Mouse (Mus musculus) lung, postnatal 36 days (tissue): ENCODE results near the gene Gm49336.
A peak's percentile ranks its signal among the peaks of the same experiment; 100 is the strongest.

Source experiments
- DNase-seq: peaks from one replicate; pipeline ENCODE4 v3.0.0; 2022; ENCODE audit warnings: mixed read lengths

Gene Gm49336

GRCm38 (mm10) chr14:60219886-60220285, 31.4 kb downstream of the Gm49336 start:
- no peak for DNase-seq

- no peak for DNase-seq
Measured at GRCm38 (mm10) chr14:60217616-60218015, 33.7 kb downstream of the Gm49336 start.

- no peak for DNase-seq
Measured at GRCm38 (mm10) chr14:60216125-60216524, 35.2 kb downstream of the Gm49336 start.

- no peak for DNase-seq
Measured at GRCm38 (mm10) chr14:60215000-60215399, 36.3 kb downstream of the Gm49336 start.

- no peak for DNase-seq
Measured at GRCm38 (mm10) chr14:60214040-60214439, 37.3 kb downstream of the Gm49336 start.

- peak; percentile 6 for DNase-seq
Measured at GRCm38 (mm10) chr14:60209166-60209565, 42.1 kb downstream of the Gm49336 start.

GRCm38 (mm10) chr14:60204993-60205392, 46.3 kb downstream of the Gm49336 start:
- no peak for DNase-seq

GRCm38 (mm10) chr14:60196884-60197283, 54.4 kb downstream of the Gm49336 start, which contains the start of gene Atp8a2:
Atp8a2 (minus strand) TSS chr14:60197179.
- DNase-seq = no peak

- no peak for DNase-seq
Measured at GRCm38 (mm10) chr14:60195999-60196398, 55.3 kb downstream of the Gm49336 start.

- no peak for DNase-seq
Measured at GRCm38 (mm10) chr14:60194606-60195005, 56.7 kb downstream of the Gm49336 start.

- DNase-seq = no peak
Measured at GRCm38 (mm10) chr14:60189771-60190170, 61.5 kb downstream of the Gm49336 start.

- no peak for DNase-seq
Measured at GRCm38 (mm10) chr14:60188201-60188825, 63.0 kb downstream of the Gm49336 start.

- no peak for DNase-seq
Measured at GRCm38 (mm10) chr14:60181306-60181705, 70.0 kb downstream of the Gm49336 start.

GRCm38 (mm10) chr14:60178571-60178955, 72.7 kb downstream of the Gm49336 start:
- DNase-seq = no peak

- no peak for DNase-seq
Measured at GRCm38 (mm10) chr14:60177614-60178570, 73.4 kb downstream of the Gm49336 start.

GRCm38 (mm10) chr14:60176891-60177613, 74.3 kb downstream of the Gm49336 start:
- DNase-seq = peak; percentile 11

GRCm38 (mm10) chr14:60176469-60176890, 74.8 kb downstream of the Gm49336 start:
- no peak for DNase-seq

GRCm38 (mm10) chr14:60172286-60173055, 78.8 kb downstream of the Gm49336 start:
- no peak for DNase-seq

- no peak for DNase-seq
Measured at GRCm38 (mm10) chr14:60170845-60171610, 80.3 kb downstream of the Gm49336 start.

- DNase-seq = no peak
Measured at GRCm38 (mm10) chr14:60163367-60163766, 87.9 kb downstream of the Gm49336 start.
